Mouse (Mus musculus): ENCODE data around the gene Hrh2. TPM values are rescaled to one million over a fixed set of nuclear protein-coding genes. Genes with fewer than 3 reads are reported as not detected.

Hrh2 gene
- polyA plus RNA-seq, 1 experiment from 2014 or later = 0.09 TPM

DNA sequence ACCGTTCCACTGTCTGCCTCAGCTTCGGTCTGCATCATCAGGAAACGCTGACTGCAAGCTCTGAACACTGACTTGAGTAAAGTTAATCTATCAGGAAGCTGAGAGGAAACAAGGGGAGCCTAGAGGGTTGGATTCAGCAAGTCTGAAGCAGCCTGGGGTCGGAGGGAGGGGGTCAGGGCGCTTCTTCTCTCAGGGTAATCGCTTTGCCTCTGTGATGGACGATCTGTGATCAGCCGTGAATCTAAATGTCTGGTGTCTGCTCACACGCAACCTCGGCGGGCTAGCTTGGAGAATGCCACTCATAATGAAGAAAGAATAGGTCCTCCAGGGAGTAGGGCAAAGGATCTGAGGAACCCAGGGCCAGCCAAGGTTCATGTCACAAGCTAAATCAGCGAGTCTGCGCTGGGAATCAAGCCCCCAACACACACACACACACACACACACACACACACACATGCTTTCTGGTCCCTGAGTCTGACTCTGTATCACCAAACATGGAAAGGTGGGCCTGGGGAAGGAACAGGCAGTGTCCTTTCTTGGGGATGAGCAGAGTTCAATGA, 56.6 kb downstream of the Hrh2 start:
- Histone ChIP-seq H3K4me1 (ENCODE audit: control insufficient read depth, insufficient read depth, low read length) (peaks cover 10% of the 10 kb centered on the region), H3K36me3 (ENCODE audit: control insufficient read depth, insufficient read depth, low read length) (no peaks in the 10 kb centered on the region), H3K4me3 (ENCODE audit: low read length) (no peak overlapping the region), H3K27me3 (replicated peaks; ENCODE audit: control insufficient read depth, insufficient read depth, low read length) (no peaks in the 10 kb centered on the region), H3K27ac (ENCODE audit: low read length) (peak overlapping the region; percentile 42; the same call in 1 of the 2 replicates), H3K9ac (ENCODE audit: low read depth, low read length) (no peak overlapping the region), H3K9me3 (ENCODE audit: control insufficient read depth, low read length) (no peaks in the 10 kb centered on the region), H3K4me2 (ENCODE audit: low read depth, low read length) (no peak overlapping the region)
- ATAC-seq = 0 out of 2 replicates have a peak, but pooled peaks have one; percentile 13
- WGBS = 51% methylated on average over 13 of the region's 13 CpGs

- Histone ChIP-seq H3K4me2 (ENCODE audit: low read depth, low read length) (no peak overlapping the region), H3K4me3 (ENCODE audit: low read length) (no peak overlapping the region), H3K9ac (ENCODE audit: low read depth, low read length) (no peak overlapping the region), H3K4me1 (ENCODE audit: control insufficient read depth, insufficient read depth, low read length) (peaks cover 10% of the 10 kb centered on the region), H3K9me3 (ENCODE audit: control insufficient read depth, low read length) (no peaks in the 10 kb centered on the region), H3K27ac (ENCODE audit: low read length) (peak overlapping the region; percentile 58), H3K27me3 (replicated peaks; ENCODE audit: control insufficient read depth, insufficient read depth, low read length) (no peaks in the 10 kb centered on the region), H3K36me3 (ENCODE audit: control insufficient read depth, insufficient read depth, low read length) (no peaks in the 10 kb centered on the region)
- WGBS = 28% methylated on average over 4 of the region's 4 CpGs
- peak; percentile 68 for ATAC-seq
These were observed 57.1 kb downstream of the Hrh2 start for GRCm38 (mm10) chr13:54249007-54249406.

DNA sequence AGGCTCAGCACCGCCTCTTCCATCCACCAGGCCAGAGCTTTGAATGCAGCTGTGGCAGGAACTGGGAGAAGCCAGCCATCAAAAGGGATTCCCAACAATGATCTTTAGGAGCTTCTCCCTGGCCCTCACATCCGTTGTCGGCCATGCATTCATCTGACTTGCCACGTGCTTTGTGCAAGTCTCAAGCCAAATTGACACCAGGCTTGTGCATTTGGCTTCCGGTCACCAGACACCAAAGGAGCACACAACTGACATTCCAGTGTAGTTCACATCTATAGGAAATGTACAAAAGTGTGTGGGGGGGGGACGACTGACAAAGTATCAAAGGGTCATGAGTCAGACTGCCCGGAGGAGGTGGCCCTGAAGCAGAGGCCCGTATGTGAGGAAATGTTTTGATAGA, 58.4 kb downstream of the Hrh2 start:
- H3K4me1 ChIP-seq (ENCODE audit: control insufficient read depth, insufficient read depth, low read length) = peaks cover 10% of the 10 kb centered on the region
- H3K36me3 ChIP-seq (ENCODE audit: control insufficient read depth, insufficient read depth, low read length) = no peaks in the 10 kb centered on the region
- no peak overlapping the region for H3K9ac ChIP-seq (ENCODE audit: low read depth, low read length)
- WGBS = 61% methylated on average over 8 of the region's 8 CpGs
- no peaks in the 10 kb centered on the region for H3K9me3 ChIP-seq (ENCODE audit: control insufficient read depth, low read length)
- no peaks in the 10 kb centered on the region for H3K27me3 ChIP-seq (replicated peaks; ENCODE audit: control insufficient read depth, insufficient read depth, low read length)
- no peak for ATAC-seq
- H3K4me2 ChIP-seq (ENCODE audit: low read depth, low read length) = no peak overlapping the region
- no peak overlapping the region for H3K27ac ChIP-seq (ENCODE audit: low read length)
- no peak overlapping the region for H3K4me3 ChIP-seq (ENCODE audit: low read length)

DNA sequence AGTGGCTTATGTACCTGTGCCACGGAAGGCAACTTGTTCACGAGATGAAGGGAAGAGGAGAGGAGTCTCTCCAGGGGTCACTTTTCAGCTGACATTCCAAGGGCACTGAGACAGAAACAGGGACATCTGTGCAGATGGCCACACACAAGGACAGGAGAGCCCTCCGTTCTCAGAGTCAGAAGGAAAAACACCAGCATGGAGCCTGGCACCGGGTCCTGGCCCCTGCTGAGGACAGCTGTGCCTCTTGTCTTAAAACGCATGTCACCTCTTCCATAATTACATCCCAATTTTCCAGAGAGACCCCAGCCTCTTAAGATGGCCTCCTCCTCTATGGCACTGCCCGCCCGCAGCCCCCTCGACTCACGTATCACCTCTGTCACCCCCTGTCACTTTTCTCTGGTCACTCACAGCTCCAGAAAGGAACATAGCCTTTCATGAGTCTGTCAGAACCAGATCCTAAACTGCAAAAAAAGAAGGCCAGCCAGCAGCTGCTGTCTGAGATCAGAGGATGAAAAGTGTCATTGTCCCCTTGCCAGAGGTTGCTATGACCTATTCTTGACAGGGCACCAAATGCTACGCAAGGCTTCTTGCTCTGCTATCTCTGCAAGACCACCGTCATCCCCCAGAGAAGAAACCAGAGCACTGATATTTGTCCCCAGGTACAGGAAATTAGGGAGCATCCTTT, 59.8 kb downstream of the Hrh2 start:
- no peak overlapping the region for H3K9ac ChIP-seq (ENCODE audit: low read depth, low read length)
- no peaks in the 10 kb centered on the region for H3K36me3 ChIP-seq (ENCODE audit: control insufficient read depth, insufficient read depth, low read length)
- no peak for ATAC-seq
- H3K27ac ChIP-seq (ENCODE audit: low read length) = no peak overlapping the region
- H3K9me3 ChIP-seq (ENCODE audit: control insufficient read depth, low read length) = no peaks in the 10 kb centered on the region
- no peak overlapping the region for H3K4me3 ChIP-seq (ENCODE audit: low read length)
- H3K27me3 ChIP-seq (replicated peaks; ENCODE audit: control insufficient read depth, insufficient read depth, low read length) = no peaks in the 10 kb centered on the region
- 84% methylated on average over 11 of the region's 11 CpGs for WGBS
- H3K4me1 ChIP-seq (ENCODE audit: control insufficient read depth, insufficient read depth, low read length) = peaks cover 10% of the 10 kb centered on the region
- H3K4me2 ChIP-seq (ENCODE audit: low read depth, low read length) = no peak overlapping the region

GRCm38 (mm10) chr13:54257580-54258223, 65.8 kb downstream of the Hrh2 start:
- Histone ChIP-seq H3K9me3 (ENCODE audit: control insufficient read depth, low read length) (no peaks in the 10 kb centered on the region), H3K4me3 (ENCODE audit: low read length) (no peak overlapping the region), H3K9ac (ENCODE audit: low read depth, low read length) (no peak overlapping the region), H3K36me3 (ENCODE audit: control insufficient read depth, insufficient read depth, low read length) (no peaks in the 10 kb centered on the region), H3K27me3 (replicated peaks; ENCODE audit: control insufficient read depth, insufficient read depth, low read length) (no peaks in the 10 kb centered on the region), H3K27ac (ENCODE audit: low read length) (no peak overlapping the region), H3K4me2 (ENCODE audit: low read depth, low read length) (no peak overlapping the region), H3K4me1 (ENCODE audit: control insufficient read depth, insufficient read depth, low read length) (no peaks in the 10 kb centered on the region)
- 19% methylated on average over 10 of the region's 10 CpGs for WGBS
- ATAC-seq = no peak

- H3K27ac ChIP-seq (ENCODE audit: low read length) = no peak overlapping the region
- no peak overlapping the region for H3K4me3 ChIP-seq (ENCODE audit: low read length)
- H3K27me3 ChIP-seq (replicated peaks; ENCODE audit: control insufficient read depth, insufficient read depth, low read length) = no peaks in the 10 kb centered on the region
- no peaks in the 10 kb centered on the region for H3K36me3 ChIP-seq (ENCODE audit: control insufficient read depth, insufficient read depth, low read length)
- H3K9me3 ChIP-seq (ENCODE audit: control insufficient read depth, low read length) = no peaks in the 10 kb centered on the region
- no peaks in the 10 kb centered on the region for H3K4me1 ChIP-seq (ENCODE audit: control insufficient read depth, insufficient read depth, low read length)
- WGBS = 31% methylated on average over 8 of the region's 8 CpGs
- H3K9ac ChIP-seq (ENCODE audit: low read depth, low read length) = no peak overlapping the region
- no peak for ATAC-seq
- H3K4me2 ChIP-seq (ENCODE audit: low read depth, low read length) = no peak overlapping the region
These were observed 66.4 kb downstream of the Hrh2 start for GRCm38 (mm10) chr13:54258231-54258743.

GRCm38 (mm10) chr13:54260318-54260717, 68.4 kb downstream of the Hrh2 start:
- no peak overlapping the region for H3K27ac ChIP-seq (ENCODE audit: low read length)
- H3K4me1 ChIP-seq (ENCODE audit: control insufficient read depth, insufficient read depth, low read length) = no peaks in the 10 kb centered on the region
- H3K27me3 ChIP-seq (replicated peaks; ENCODE audit: control insufficient read depth, insufficient read depth, low read length) = no peaks in the 10 kb centered on the region
- no peak overlapping the region for H3K4me3 ChIP-seq (ENCODE audit: low read length)
- no peak overlapping the region for H3K9ac ChIP-seq (ENCODE audit: low read depth, low read length)
- H3K9me3 ChIP-seq (ENCODE audit: control insufficient read depth, low read length) = no peaks in the 10 kb centered on the region
- 23% methylated on average over 8 of the region's 8 CpGs for WGBS
- H3K36me3 ChIP-seq (ENCODE audit: control insufficient read depth, insufficient read depth, low read length) = no peaks in the 10 kb centered on the region
- ATAC-seq = no peak
- no peak overlapping the region for H3K4me2 ChIP-seq (ENCODE audit: low read depth, low read length)

- no peaks in the 10 kb centered on the region for H3K4me1 ChIP-seq (ENCODE audit: control insufficient read depth, insufficient read depth, low read length)
- no peaks in the 10 kb centered on the region for H3K36me3 ChIP-seq (ENCODE audit: control insufficient read depth, insufficient read depth, low read length)
- no peak overlapping the region for H3K27ac ChIP-seq (ENCODE audit: low read length)
- no peak overlapping the region for H3K9ac ChIP-seq (ENCODE audit: low read depth, low read length)
- WGBS = 87% methylated on average over 15 of the region's 15 CpGs
- no peak for ATAC-seq
- H3K27me3 ChIP-seq (replicated peaks; ENCODE audit: control insufficient read depth, insufficient read depth, low read length) = no peaks in the 10 kb centered on the region
- no peak overlapping the region for H3K4me2 ChIP-seq (ENCODE audit: low read depth, low read length)
- no peaks in the 10 kb centered on the region for H3K9me3 ChIP-seq (ENCODE audit: control insufficient read depth, low read length)
- no peak overlapping the region for H3K4me3 ChIP-seq (ENCODE audit: low read length)
These were observed 71.0 kb downstream of the Hrh2 start for GRCm38 (mm10) chr13:54262741-54263510.

GRCm38 (mm10) chr13:54263641-54264040, 71.7 kb downstream of the Hrh2 start:
- Histone ChIP-seq H3K9me3 (ENCODE audit: control insufficient read depth, low read length) (no peaks in the 10 kb centered on the region), H3K36me3 (ENCODE audit: control insufficient read depth, insufficient read depth, low read length) (no peaks in the 10 kb centered on the region), H3K4me3 (ENCODE audit: low read length) (no peak overlapping the region), H3K4me2 (ENCODE audit: low read depth, low read length) (no peak overlapping the region), H3K9ac (ENCODE audit: low read depth, low read length) (no peak overlapping the region), H3K4me1 (ENCODE audit: control insufficient read depth, insufficient read depth, low read length) (no peaks in the 10 kb centered on the region), H3K27ac (ENCODE audit: low read length) (no peak overlapping the region), H3K27me3 (replicated peaks; ENCODE audit: control insufficient read depth, insufficient read depth, low read length) (no peaks in the 10 kb centered on the region)
- 66% methylated on average over 6 of the region's 6 CpGs for WGBS
- ATAC-seq = no peak
